Mouse (Mus musculus) kidney, postnatal 0 days (tissue): ENCODE measurements at regions not wholly inside any gene's neighbourhood (a gene's known extent, or its start where the extent isn't known, plus 50 kb on each side); places are given as distances from the start of the nearest gene placed in this dataset.

Experiments used
- ATAC-seq: fragments of 200-750 bp; cut with Nextera tagmentation; replicated peaks from 2 replicates; pipeline ENCODE4 v1.8.0; 2017; ENCODE audit warnings: low read depth, moderate number of reproducible peaks, moderate TSS enrichment, moderate library complexity; ENCODE audit not compliant: low FRiP score
- DNase-seq: peaks from one replicate; pipeline ENCODE4 v3.0.0-alpha.2; 2016; ENCODE audit warnings: low spot score
- H3K27ac ChIP-seq: fragments of 300-500 bp; sonication (generic); 2 replicates; pipeline ENCODE4 v1.5.1; 2014; ENCODE audit warnings: mild to moderate bottlenecking
- H3K27me3 ChIP-seq: fragments of 300-500 bp; sonication (generic); 2 replicates; pipeline ENCODE4 v1.6.1; 2014; ENCODE audit warnings: low read length, mixed read lengths; ENCODE audit not compliant: insufficient read depth
- H3K36me3 ChIP-seq: fragments of 300-500 bp; sonication (generic); 2 replicates; pipeline ENCODE4 v1.6.1; 2014; ENCODE audit warnings: low read length, mixed read lengths; ENCODE audit not compliant: insufficient read depth
- H3K4me1 ChIP-seq: fragments of 300-500 bp; sonication (generic); replicated peaks from 2 replicates; pipeline ENCODE4 v1.6.1; 2014; ENCODE audit warnings: antibody characterized with exemption, low read length, mixed read lengths; ENCODE audit not compliant: insufficient read depth
- H3K4me2 ChIP-seq: fragments of 300-500 bp; sonication (generic); 2 replicates; pipeline ENCODE4 v1.6.1; 2014; ENCODE audit warnings: mild to moderate bottlenecking, low read length, moderate library complexity, mixed read lengths
- H3K4me3 ChIP-seq: fragments of 300-500 bp; sonication (generic); replicated peaks from 2 replicates; pipeline ENCODE4 v1.5.1; 2014; ENCODE audit warnings: low read depth, low read length
- H3K9ac ChIP-seq: fragments of 300-500 bp; sonication (generic); 2 replicates; pipeline ENCODE4 v1.6.1; 2014; ENCODE audit warnings: low read depth, low read length
- H3K9me3 ChIP-seq: fragments of 300-500 bp; sonication (generic); replicated peaks from 2 replicates; pipeline ENCODE4 v1.6.1; 2016; ENCODE audit warnings: low read length, inconsistent platforms, mixed read lengths
- CTCF ChIP-seq: IDR thresholded peaks from 2 replicates; pipeline ENCODE4 v1.5.1; 2016; ENCODE audit warnings: antibody characterized with exemption, low read depth, mild to moderate bottlenecking, moderate library complexity
- WGBS: fragments of 180-500 bp; shearing (Covaris S2); extraction: QIAGEN DNeasy Blood & Tissue Kit; methylation state at CpG from one replicate; pipeline ENCODE4 v1.1.7; 2014; 5-methylcytosine and 5-hydroxymethylcytosine counted together

- ATAC-seq (no peak), DNase-seq (no peak)
- TF ChIP-seq CTCF: no peak
- no peak overlapping the region for H3K9ac ChIP-seq
- H3K27ac ChIP-seq: no peak overlapping the region
- H3K4me1 ChIP-seq: no peaks in the 10 kb centered on the region
- no peaks in the 10 kb centered on the region for H3K9me3 ChIP-seq
- 82% methylated on average over 6 of the region's 6 CpGs for WGBS
- H3K4me3 ChIP-seq: no peak overlapping the region
- H3K36me3 ChIP-seq: no peaks in the 10 kb centered on the region
- H3K4me2 ChIP-seq: no peak overlapping the region
- no peaks in the 10 kb centered on the region for H3K27me3 ChIP-seq
These were observed 787.5 kb upstream of the Tenm3 start for GRCm38 (mm10) chr8:49631286-49631685.

- H3K27ac ChIP-seq: no peak overlapping the region
- TF ChIP-seq CTCF: no peak
- no peaks in the 10 kb centered on the region for H3K27me3 ChIP-seq
- H3K9ac ChIP-seq: no peak overlapping the region
- no peak overlapping the region for H3K4me3 ChIP-seq
- no peak for ATAC-seq
- H3K4me1 ChIP-seq: no peaks in the 10 kb centered on the region
- H3K4me2 ChIP-seq: no peak overlapping the region
- H3K9me3 ChIP-seq: no peaks in the 10 kb centered on the region
- 39% methylated on average over 10 of the region's 10 CpGs for WGBS
- peak; percentile 27 for DNase-seq
- no peaks in the 10 kb centered on the region for H3K36me3 ChIP-seq
These were observed 784.3 kb upstream of the Tenm3 start for GRCm38 (mm10) chr8:49627966-49628495.

GRCm38 (mm10) chr8:49595501-49595900, 751.8 kb upstream of the Tenm3 start:
- H3K4me3 ChIP-seq: no peak overlapping the region
- H3K36me3 ChIP-seq: no peaks in the 10 kb centered on the region
- no peaks in the 10 kb centered on the region for H3K9me3 ChIP-seq
- H3K27ac ChIP-seq: no peak overlapping the region
- H3K27me3 ChIP-seq: no peaks in the 10 kb centered on the region
- TF ChIP-seq CTCF: no peak
- ATAC-seq (no peak), DNase-seq (no peak)
- no peak overlapping the region for H3K4me2 ChIP-seq
- no peaks in the 10 kb centered on the region for H3K4me1 ChIP-seq
- no peak overlapping the region for H3K9ac ChIP-seq
- WGBS: 56% methylated on average over 2 of the region's 2 CpGs

- 68% methylated on average over 3 of the region's 3 CpGs for WGBS
- H3K9me3 ChIP-seq: no peaks in the 10 kb centered on the region
- no peak overlapping the region for H3K4me2 ChIP-seq
- H3K9ac ChIP-seq: no peak overlapping the region
- no peaks in the 10 kb centered on the region for H3K36me3 ChIP-seq
- no peak overlapping the region for H3K27ac ChIP-seq
- H3K27me3 ChIP-seq: no peaks in the 10 kb centered on the region
- TF ChIP-seq CTCF: no peak
- no peak for ATAC-seq
- H3K4me3 ChIP-seq: no peak overlapping the region
- no peak for DNase-seq
- H3K4me1 ChIP-seq: no peaks in the 10 kb centered on the region
These were observed 723.7 kb upstream of the Tenm3 start for GRCm38 (mm10) chr8:49567423-49567822.

- Histone ChIP-seq H3K36me3 (no peaks in the 10 kb centered on the region), H3K27ac (no peak overlapping the region), H3K4me3 (no peak overlapping the region), H3K9ac (no peak overlapping the region), H3K4me2 (no peak overlapping the region), H3K4me1 (no peaks in the 10 kb centered on the region), H3K9me3 (no peaks in the 10 kb centered on the region), H3K27me3 (no peaks in the 10 kb centered on the region)
- WGBS: 96% methylated on average over 5 of the region's 5 CpGs
- ATAC-seq (no peak), DNase-seq (no peak)
- no peak for TF ChIP-seq CTCF
These were observed 719.9 kb upstream of the Tenm3 start for GRCm38 (mm10) chr8:49563499-49564279.

GRCm38 (mm10) chr8:49562976-49563375, 719.2 kb upstream of the Tenm3 start:
- H3K9me3 ChIP-seq: no peaks in the 10 kb centered on the region
- no peaks in the 10 kb centered on the region for H3K36me3 ChIP-seq
- H3K4me1 ChIP-seq: no peaks in the 10 kb centered on the region
- TF ChIP-seq CTCF: no peak
- no peak overlapping the region for H3K9ac ChIP-seq
- no peaks in the 10 kb centered on the region for H3K27me3 ChIP-seq
- DNase-seq (no peak), ATAC-seq (no peak)
- H3K4me2 ChIP-seq: no peak overlapping the region
- 80% methylated on average over 4 of the region's 4 CpGs for WGBS
- H3K4me3 ChIP-seq: no peak overlapping the region
- H3K27ac ChIP-seq: no peak overlapping the region
